Mouse (Mus musculus): ENCODE results near the gene Dhx16. TPM values are rescaled to one million over a fixed set of nuclear protein-coding genes. Genes with fewer than 3 reads are reported as not detected.

Gene Dhx16
- total and polyA plus RNA-seq, 3 experiments: 79.2 to 101 TPM; not detected in 1

DNA sequence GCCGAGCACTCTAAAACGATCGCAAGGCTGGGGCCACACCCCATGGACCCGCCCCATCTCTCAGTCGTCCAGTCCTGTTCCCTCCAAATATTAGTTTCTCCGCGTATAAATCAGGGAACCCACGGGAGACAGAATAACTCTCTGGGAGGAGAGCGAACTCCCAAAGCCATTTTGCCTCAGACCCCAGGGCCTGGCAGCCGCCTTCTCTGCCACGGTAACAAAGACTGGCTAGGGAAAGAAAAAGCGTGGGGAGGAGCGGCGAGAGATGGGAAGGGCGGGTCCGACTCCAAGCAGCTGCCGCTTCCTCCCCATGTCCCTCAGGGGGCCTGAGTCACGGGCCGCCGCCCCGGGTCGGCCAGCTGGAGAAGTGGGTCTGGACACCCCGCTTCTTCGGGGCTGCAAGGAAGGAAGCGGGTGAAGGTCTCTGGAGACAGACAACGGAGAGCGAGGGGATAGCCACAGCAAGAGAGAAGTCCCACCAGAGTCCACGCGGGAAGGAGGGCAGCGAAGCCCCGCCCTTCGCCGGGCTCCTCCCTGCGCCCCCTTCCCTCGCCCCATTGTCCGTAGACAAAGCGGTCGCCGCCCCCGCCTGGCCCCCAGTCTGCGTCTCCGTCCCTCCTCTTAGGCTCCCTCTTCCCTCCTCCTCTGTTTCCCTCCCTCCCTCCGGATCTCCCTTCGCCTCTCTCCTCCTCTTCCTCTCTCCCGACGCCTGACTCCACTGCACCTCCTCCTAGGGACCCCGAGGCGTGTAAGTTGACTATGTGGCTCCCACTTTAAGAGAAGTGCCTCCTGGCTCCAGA, 13.9 kb upstream of the Dhx16 start, which contains the start of gene Ppp1r18 (continued):
- TF ChIP-seq ZNF384 (IDR thresholded peaks at IDR 0.05; ENCODE audit: low read depth, low read length) (no peak), EP300 (IDR thresholded peaks at IDR 0.05; ENCODE audit: low read depth in 1 of 2, low read length in 2 of 2) (no peak), NELFE (IDR thresholded peaks at IDR 0.05; ENCODE audit: low read depth, low read length) (peak; percentile 25; the same call in 1 of the 2 replicates), ZKSCAN1 (IDR thresholded peaks at IDR 0.05; ENCODE audit: low read depth, low read length) (no peak)

DNA sequence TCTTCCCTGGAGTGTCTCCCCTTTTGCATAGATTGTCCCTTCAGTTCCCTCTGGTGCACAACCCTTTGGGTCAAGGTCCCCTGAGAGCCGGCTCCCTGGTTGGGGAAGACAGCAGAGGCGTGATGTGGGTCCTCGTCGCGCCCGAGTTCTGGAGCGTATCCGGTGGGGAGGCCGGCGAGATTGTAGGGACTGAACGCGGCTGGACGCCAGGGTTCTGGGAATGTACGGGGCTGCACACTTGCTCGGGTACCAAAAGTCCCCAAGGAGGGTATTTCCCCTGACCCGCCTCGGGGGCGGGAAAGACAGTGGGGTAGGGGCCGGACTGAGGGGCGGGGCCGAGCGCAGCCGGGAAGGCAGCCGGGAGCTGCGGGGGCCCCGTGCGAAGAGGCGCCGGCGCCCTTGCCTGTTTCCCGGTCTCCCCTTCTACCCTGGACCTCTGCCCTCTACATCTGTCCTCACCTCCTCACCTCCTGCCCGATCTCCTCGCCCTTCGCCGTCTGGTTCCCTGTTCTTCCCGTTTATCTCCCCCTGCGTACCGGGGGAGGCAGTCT, 13.3 kb upstream of the Dhx16 start:
- H3K27me3 ChIP-seq (ENCODE audit: control insufficient read depth in 1 of 2, insufficient read depth in 2 of 2, low read length in 2 of 2): no peaks in the 10 kb centered on the region
- peak overlapping the region; percentile 62 to 70 for H3K4me3 ChIP-seq (ENCODE audit: control insufficient read depth in 1 of 2, insufficient read depth in 1 of 2, low read depth in 2 of 2, low read length in 2 of 2)
- no peaks in the 10 kb centered on the region for H3K9me3 ChIP-seq (replicated peaks; ENCODE audit: insufficient read depth, low read length)
- peaks cover 2 to 16% of the 10 kb centered on the region in 2 experiments; a peak in 3 of 4 replicates for H3K4me1 ChIP-seq (ENCODE audit: control insufficient read depth in 1 of 2, insufficient read depth in 2 of 2, low read length in 2 of 2)
- TF ChIP-seq ZMIZ1 (IDR thresholded peaks at IDR 0.05; ENCODE audit: low read depth, low read length): no peak
- TF ChIP-seq POLR2AphosphoS2 (IDR thresholded peaks at IDR 0.05; ENCODE audit: low read length): no peak
- TF ChIP-seq NELFE (IDR thresholded peaks at IDR 0.05; ENCODE audit: low read depth, low read length): 0 out of 2 replicates have a peak, but pooled peaks have one; percentile 15
- TF ChIP-seq SIN3A (IDR thresholded peaks at IDR 0.05; ENCODE audit: low read length): no peak
- TF ChIP-seq CTCF (IDR thresholded peaks at IDR 0.05 in 2 of 3, conservative IDR thresholded peaks at IDR 0.05 in 1 of 3; ENCODE audit: control insufficient read depth in 1 of 3, insufficient read depth in 1 of 3, low read depth in 2 of 3, low read length in 3 of 3, poor library complexity in 1 of 3, severe bottlenecking in 1 of 3): no peak
- no peak for TF ChIP-seq GATA1 (IDR thresholded peaks at IDR 0.05; ENCODE audit: low read depth, low read length)
- no peak for TF ChIP-seq POLR2A (IDR thresholded peaks at IDR 0.05; ENCODE audit: control insufficient read depth in 1 of 2, insufficient read depth in 1 of 2, low read depth in 1 of 2, low read length in 2 of 2, poor library complexity in 1 of 2)
- no peak for TF ChIP-seq ELF1 (IDR thresholded peaks at IDR 0.05; ENCODE audit: low read depth, low read length)
- TF ChIP-seq E2F4 (IDR thresholded peaks at IDR 0.05; ENCODE audit: borderline replicate concordance, low read depth, low read length): no peak
- H3K79me2 ChIP-seq (ENCODE audit: control insufficient read depth, insufficient read depth, low read length, poor library complexity): peaks cover 15% of the 10 kb centered on the region
- peaks cover 0 to 3% of the 10 kb centered on the region in 2 experiments; a peak in 2 of 4 replicates for H3K36me3 ChIP-seq (ENCODE audit: control insufficient read depth in 1 of 2, insufficient read depth in 2 of 2, low read length in 2 of 2)
- peak overlapping the region; percentile 77 for H3K9ac ChIP-seq (ENCODE audit: control insufficient read depth, low read depth, low read length, poor library complexity, severe bottlenecking)
- no peak for DNase-seq (ENCODE audit: low read depth, low spot score)
- peak overlapping the region; percentile 70 for H3K27ac ChIP-seq (ENCODE audit: control insufficient read depth, low read depth, low read length)

DNA sequence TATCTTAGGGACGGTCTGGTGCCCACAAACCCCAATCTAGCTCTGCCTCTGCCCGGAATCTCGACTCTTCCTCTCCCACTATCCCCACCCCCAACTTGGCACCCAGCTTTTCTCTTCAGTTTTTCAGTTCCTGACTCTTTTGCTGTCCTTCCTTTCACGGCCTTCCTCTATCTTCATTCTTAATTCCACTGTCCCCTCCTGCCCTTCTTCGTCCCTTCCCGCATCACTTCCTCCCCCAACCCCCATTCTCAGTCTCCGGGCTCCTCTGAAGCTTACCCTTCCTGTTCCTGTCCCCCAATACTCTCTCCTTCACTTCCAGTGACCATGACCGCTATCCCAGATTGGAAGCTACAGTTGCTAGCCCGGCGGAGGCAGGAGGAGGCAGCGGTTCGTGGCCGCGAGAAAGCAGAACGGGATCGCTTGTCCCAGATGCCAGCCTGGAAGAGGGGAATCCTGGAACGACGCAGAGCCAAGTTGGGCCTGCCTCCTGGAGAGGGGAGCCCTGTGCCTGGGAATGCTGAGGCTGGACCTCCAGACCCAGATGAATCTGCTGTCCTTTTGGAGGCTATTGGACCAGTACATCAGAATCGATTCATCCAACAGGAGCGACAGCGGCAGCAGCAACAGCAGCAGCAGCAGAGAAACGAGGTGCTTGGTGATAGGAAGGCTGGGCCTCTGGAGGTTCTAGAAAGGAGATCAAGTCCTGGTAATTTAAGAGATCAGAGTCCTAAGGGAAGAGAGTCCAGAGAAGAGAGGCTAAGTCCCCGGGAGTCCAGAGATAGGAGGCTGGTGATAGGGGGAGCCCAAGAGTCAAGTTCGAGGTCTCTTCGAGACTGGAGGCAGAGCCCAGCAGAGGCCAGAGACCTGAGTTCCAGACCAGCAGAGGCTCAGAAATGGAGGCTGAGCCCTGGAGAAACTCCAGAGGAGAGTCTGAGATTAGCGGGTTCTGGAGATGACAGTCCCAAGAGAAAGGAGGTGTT, 12.4 kb upstream of the Dhx16 start:
- peaks cover 2 to 13% of the 10 kb centered on the region in 2 experiments; a peak in 3 of 4 replicates for H3K4me1 ChIP-seq (ENCODE audit: control insufficient read depth in 1 of 2, insufficient read depth in 2 of 2, low read length in 2 of 2)
- DNase-seq (ENCODE audit: low read depth, low spot score): peak; percentile 62
- H3K79me2 ChIP-seq (ENCODE audit: control insufficient read depth, insufficient read depth, low read length, poor library complexity): peaks cover 18% of the 10 kb centered on the region
- peak overlapping the region; percentile 48 for H3K27ac ChIP-seq (ENCODE audit: control insufficient read depth, low read depth, low read length)
- H3K9me3 ChIP-seq (replicated peaks; ENCODE audit: insufficient read depth, low read length): no peaks in the 10 kb centered on the region
- no peaks in the 10 kb centered on the region for H3K27me3 ChIP-seq (ENCODE audit: control insufficient read depth in 1 of 2, insufficient read depth in 2 of 2, low read length in 2 of 2)
- TF ChIP-seq CTCF (IDR thresholded peaks at IDR 0.05 in 2 of 3, conservative IDR thresholded peaks at IDR 0.05 in 1 of 3; ENCODE audit: control insufficient read depth in 1 of 3, insufficient read depth in 1 of 3, low read depth in 2 of 3, low read length in 3 of 3, poor library complexity in 1 of 3, severe bottlenecking in 1 of 3): peak in 2 of 3 experiments; percentile 45 to 49; a peak in 5 of 6 replicates
- TF ChIP-seq SIN3A (IDR thresholded peaks at IDR 0.05; ENCODE audit: low read length): peak; percentile 42; the same call in 1 of the 2 replicates
- peak; percentile 35; the same call in 1 of the 2 replicates for TF ChIP-seq RCOR1 (IDR thresholded peaks at IDR 0.05; ENCODE audit: low read depth, low read length)
- peak; percentile 22; the same call in 1 of the 2 replicates for TF ChIP-seq HCFC1 (IDR thresholded peaks at IDR 0.05; ENCODE audit: low read depth, low read length)
- TF ChIP-seq TBP (IDR thresholded peaks at IDR 0.05; ENCODE audit: low read depth, low read length): 0 out of 2 replicates have a peak, but pooled peaks have one; percentile 20
- TF ChIP-seq BHLHE40 (IDR thresholded peaks at IDR 0.05; ENCODE audit: borderline replicate concordance, low read depth, low read length): no peak
- no peak for TF ChIP-seq ZNF384 (IDR thresholded peaks at IDR 0.05; ENCODE audit: low read depth, low read length)
- H3K9ac ChIP-seq (ENCODE audit: control insufficient read depth, low read depth, low read length, poor library complexity, severe bottlenecking): peak overlapping the region; percentile 77
- peak overlapping the region; percentile 70 for H3K4me3 ChIP-seq (ENCODE audit: control insufficient read depth in 1 of 2, insufficient read depth in 1 of 2, low read depth in 2 of 2, low read length in 2 of 2)
- H3K36me3 ChIP-seq (ENCODE audit: control insufficient read depth in 1 of 2, insufficient read depth in 2 of 2, low read length in 2 of 2): peaks cover 0 to 3% of the 10 kb centered on the region in 2 experiments; a peak in 2 of 4 replicates
